Mouse (Mus musculus): ENCODE results near the gene Ranbp1. TPM values are rescaled to one million over a fixed set of nuclear protein-coding genes. Genes with fewer than 3 reads are reported as not detected.

Ranbp1 gene
- polyA plus RNA-seq, 1 experiment from 2014 or later, result 1,160 TPM

MicroRNAs within 50 kb of the gene (microRNA counts, 519-probe panel; counts per million panel counts)
- microRNA mmu-miR-1306, result not detected

Other genes starting within 250 kb of the Ranbp1 start
- 128 and 130 TPM in 2 replicates for gene Dgcr6, start 195.9 kb downstream of the Ranbp1 start, polyA plus RNA-seq (2014; fragmentation: Nextera tagmentation; extraction: Ambion mirVana)
- gene Prodh, start 158.5 kb downstream of the Ranbp1 start, polyA plus RNA-seq (2014; fragmentation: Nextera tagmentation; extraction: Ambion mirVana), result 7.8 and 8.3 TPM in 2 replicates
- 3.3 and 3.4 TPM in 2 replicates for gene Rtn4r, start 121.1 kb downstream of the Ranbp1 start, polyA plus RNA-seq (2014; fragmentation: Nextera tagmentation; extraction: Ambion mirVana)
- gene Ccdc188, start 30.9 kb downstream of the Ranbp1 start, polyA plus RNA-seq (2014; fragmentation: Nextera tagmentation; extraction: Ambion mirVana), result not detected in 2 replicates
- gene Zdhhc8, start 13.6 kb downstream of the Ranbp1 start, polyA plus RNA-seq (2014; fragmentation: Nextera tagmentation; extraction: Ambion mirVana), result 7.5 and 8.3 TPM in 2 replicates
- 77.0 and 85.0 TPM in 2 replicates for gene Trmt2a, start 53 bp downstream of the Ranbp1 start, polyA plus RNA-seq (2014; fragmentation: Nextera tagmentation; extraction: Ambion mirVana)
- gene Gm49776, start 9.6 kb upstream of the Ranbp1 start, polyA plus RNA-seq (2014; fragmentation: Nextera tagmentation; extraction: Ambion mirVana), result 1.4 and 1.6 TPM in 2 replicates
- 36.3 and 36.7 TPM in 2 replicates for gene Dgcr8, start 40.5 kb upstream of the Ranbp1 start, polyA plus RNA-seq (2014; fragmentation: Nextera tagmentation; extraction: Ambion mirVana)
- gene Tango2, start 99.4 kb upstream of the Ranbp1 start, polyA plus RNA-seq (2014; fragmentation: Nextera tagmentation; extraction: Ambion mirVana), result 51.3 and 54.0 TPM in 2 replicates
- gene Arvcf, start 99.5 kb upstream of the Ranbp1 start, polyA plus RNA-seq (2014; fragmentation: Nextera tagmentation; extraction: Ambion mirVana), result 59.2 and 62.0 TPM in 2 replicates
- 22.2 and 23.8 TPM in 2 replicates for gene Txnrd2, start 177.7 kb upstream of the Ranbp1 start, polyA plus RNA-seq (2014; fragmentation: Nextera tagmentation; extraction: Ambion mirVana)
- 49.6 and 53.9 TPM in 2 replicates for gene Comt, start 178.1 kb upstream of the Ranbp1 start, polyA plus RNA-seq (2014; fragmentation: Nextera tagmentation; extraction: Ambion mirVana)
- 13.0 and 14.9 TPM in 2 replicates for gene Gnb1l, start 250.0 kb upstream of the Ranbp1 start, polyA plus RNA-seq (2014; fragmentation: Nextera tagmentation; extraction: Ambion mirVana)

All from hindbrain, embryonic 11.5 days (tissue).